Mouse (Mus musculus): Measurements from ENCODE around the gene Ppp1r2. TPM values are rescaled to one million over a fixed set of nuclear protein-coding genes. Genes with fewer than 3 reads are reported as not detected.

Gene Ppp1r2
- total and polyA plus RNA-seq, 2 experiments from 2014 or later: 83.5 to 125 TPM

GRCm38 (mm10) chr16:31312296-31312695, 37.2 kb upstream of the Ppp1r2 start:
- H3K4me2 ChIP-seq (ENCODE audit: low read depth, low read length): no peak overlapping the region
- H3K9ac ChIP-seq (replicated peaks; ENCODE audit: low read depth, low read length): no peak overlapping the region
- WGBS: 40% methylated on average over 3 of the region's 3 CpGs
- DNase-seq (ENCODE audit: low spot score) (no peak), ATAC-seq (ENCODE audit: insufficient read depth, low read depth) (no peak)
- no peak for TF ChIP-seq CTCF (IDR thresholded peaks at IDR 0.05; ENCODE audit: low read depth)
- H3K4me3 ChIP-seq (ENCODE audit: low read depth, low read length): no peak overlapping the region
- no peak overlapping the region for H3K27ac ChIP-seq (ENCODE audit: low read depth)
- no peaks in the 10 kb centered on the region for H3K9me3 ChIP-seq (replicated peaks; ENCODE audit: control insufficient read depth, low read length)
- no peaks in the 10 kb centered on the region for H3K36me3 ChIP-seq (replicated peaks; ENCODE audit: control insufficient read depth, insufficient read depth, low read length)
- H3K4me1 ChIP-seq (ENCODE audit: control insufficient read depth, insufficient read depth): no peaks in the 10 kb centered on the region; the same call in 1 of the 2 replicates
- no peaks in the 10 kb centered on the region for H3K27me3 ChIP-seq (ENCODE audit: control insufficient read depth, insufficient read depth, low read length)

GRCm38 (mm10) chr16:31305199-31305919, 30.3 kb upstream of the Ppp1r2 start:
- no peak overlapping the region for H3K27ac ChIP-seq (ENCODE audit: low read depth)
- no peaks in the 10 kb centered on the region for H3K36me3 ChIP-seq (replicated peaks; ENCODE audit: control insufficient read depth, insufficient read depth, low read length)
- WGBS: 58% methylated on average over 5 of the region's 5 CpGs
- H3K9ac ChIP-seq (replicated peaks; ENCODE audit: low read depth, low read length): no peak overlapping the region
- no peaks in the 10 kb centered on the region for H3K27me3 ChIP-seq (ENCODE audit: control insufficient read depth, insufficient read depth, low read length)
- TF ChIP-seq CTCF (IDR thresholded peaks at IDR 0.05; ENCODE audit: low read depth): no peak
- no peak for TF ChIP-seq EP300 (IDR thresholded peaks at IDR 0.05; ENCODE audit: low read depth)
- no peaks in the 10 kb centered on the region for H3K9me3 ChIP-seq (replicated peaks; ENCODE audit: control insufficient read depth, low read length)
- H3K4me3 ChIP-seq (ENCODE audit: low read depth, low read length): no peak overlapping the region
- H3K4me2 ChIP-seq (ENCODE audit: low read depth, low read length): no peak overlapping the region
- 0 out of 2 replicates have a peak, but pooled peaks cover 1% of the 10 kb centered on the region for H3K4me1 ChIP-seq (ENCODE audit: control insufficient read depth, insufficient read depth)
- no peak for ATAC-seq (ENCODE audit: insufficient read depth, low read depth)
- DNase-seq (ENCODE audit: low spot score): no peak

GRCm38 (mm10) chr16:31303276-31303675, 28.2 kb upstream of the Ppp1r2 start:
- Histone ChIP-seq H3K9ac (replicated peaks; ENCODE audit: low read depth, low read length) (no peak overlapping the region), H3K9me3 (replicated peaks; ENCODE audit: control insufficient read depth, low read length) (no peaks in the 10 kb centered on the region), H3K4me2 (ENCODE audit: low read depth, low read length) (no peak overlapping the region), H3K4me3 (ENCODE audit: low read depth, low read length) (no peak overlapping the region), H3K36me3 (replicated peaks; ENCODE audit: control insufficient read depth, insufficient read depth, low read length) (no peaks in the 10 kb centered on the region), H3K4me1 (ENCODE audit: control insufficient read depth, insufficient read depth) (0 out of 2 replicates have a peak, but pooled peaks cover 12% of the 10 kb centered on the region), H3K27ac (ENCODE audit: low read depth) (no peak overlapping the region), H3K27me3 (ENCODE audit: control insufficient read depth, insufficient read depth, low read length) (no peaks in the 10 kb centered on the region)
- ATAC-seq (ENCODE audit: insufficient read depth, low read depth) (no peak), DNase-seq (ENCODE audit: low spot score) (no peak)
- 57% methylated on average over 10 of the region's 10 CpGs for whole genome bisulfite sequencing
- TF ChIP-seq EP300 (IDR thresholded peaks at IDR 0.05; ENCODE audit: low read depth): no peak
- TF ChIP-seq CTCF (IDR thresholded peaks at IDR 0.05; ENCODE audit: low read depth): no peak

- no peak for TF ChIP-seq EP300 (IDR thresholded peaks at IDR 0.05; ENCODE audit: low read depth)
- TF ChIP-seq CTCF (IDR thresholded peaks at IDR 0.05; ENCODE audit: low read depth): no peak
- ATAC-seq (ENCODE audit: insufficient read depth, low read depth) (no peak), DNase-seq (ENCODE audit: low spot score) (no peak)
- H3K27ac ChIP-seq (ENCODE audit: low read depth): no peak overlapping the region
- H3K27me3 ChIP-seq (ENCODE audit: control insufficient read depth, insufficient read depth, low read length): no peaks in the 10 kb centered on the region
- 0 out of 2 replicates have a peak, but pooled peaks cover 12% of the 10 kb centered on the region for H3K4me1 ChIP-seq (ENCODE audit: control insufficient read depth, insufficient read depth)
- H3K36me3 ChIP-seq (replicated peaks; ENCODE audit: control insufficient read depth, insufficient read depth, low read length): no peaks in the 10 kb centered on the region
- no peaks in the 10 kb centered on the region for H3K9me3 ChIP-seq (replicated peaks; ENCODE audit: control insufficient read depth, low read length)
- H3K9ac ChIP-seq (replicated peaks; ENCODE audit: low read depth, low read length): no peak overlapping the region
- 83% methylated on average over 6 of the region's 6 CpGs for WGBS
- H3K4me2 ChIP-seq (ENCODE audit: low read depth, low read length): no peak overlapping the region
- no peak overlapping the region for H3K4me3 ChIP-seq (ENCODE audit: low read depth, low read length)
Measured at GRCm38 (mm10) chr16:31300883-31301532, 25.9 kb upstream of the Ppp1r2 start.

- Histone ChIP-seq H3K27me3 (ENCODE audit: control insufficient read depth, insufficient read depth, low read length) (no peaks in the 10 kb centered on the region), H3K27ac (ENCODE audit: low read depth) (no peak overlapping the region), H3K4me1 (ENCODE audit: control insufficient read depth, insufficient read depth) (0 out of 2 replicates have a peak, but pooled peaks cover 12% of the 10 kb centered on the region), H3K4me2 (ENCODE audit: low read depth, low read length) (no peak overlapping the region), H3K4me3 (ENCODE audit: low read depth, low read length) (no peak overlapping the region), H3K9ac (replicated peaks; ENCODE audit: low read depth, low read length) (no peak overlapping the region), H3K9me3 (replicated peaks; ENCODE audit: control insufficient read depth, low read length) (no peaks in the 10 kb centered on the region), H3K36me3 (replicated peaks; ENCODE audit: control insufficient read depth, insufficient read depth, low read length) (no peaks in the 10 kb centered on the region)
- DNase-seq (ENCODE audit: low spot score) (no peak), ATAC-seq (ENCODE audit: insufficient read depth, low read depth) (no peak)
- 68% methylated on average over 7 of the region's 7 CpGs for WGBS
- TF ChIP-seq CTCF (IDR thresholded peaks at IDR 0.05; ENCODE audit: low read depth): no peak
- TF ChIP-seq EP300 (IDR thresholded peaks at IDR 0.05; ENCODE audit: low read depth): no peak
Measured at GRCm38 (mm10) chr16:31300467-31300866, 25.4 kb upstream of the Ppp1r2 start.
